Comparison of ENCODE assay signal across 17 mouse cellular contexts in the genomic region with DNA sequence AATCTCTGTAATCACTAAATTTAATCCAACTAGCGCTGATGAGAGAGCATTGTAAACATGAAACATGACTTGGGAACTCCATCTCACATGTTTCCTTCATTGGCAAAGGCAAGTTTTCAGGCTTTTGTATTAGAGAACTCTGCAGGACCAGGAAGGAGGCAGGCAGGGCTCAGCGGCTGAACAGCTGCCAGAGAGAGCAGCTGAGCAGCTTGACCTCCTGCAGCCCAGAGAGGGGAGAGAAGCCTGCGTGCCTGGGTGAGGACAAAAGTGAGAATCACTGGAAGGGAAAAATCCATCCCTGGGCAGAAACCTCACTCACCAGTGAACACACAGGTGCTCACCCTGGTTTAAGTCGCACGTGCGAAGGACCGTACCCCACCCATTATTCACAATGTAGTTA. TPM values are rescaled to one million over a fixed set of nuclear protein-coding genes. Genes with fewer than 3 reads are reported as not detected.
DNase-seq lines count a peak whose midpoint lies in the region; ATAC-seq and TF ChIP-seq lines count a peak whose summit lies in the region.
"Had no signal": no experiment of that assay in that cellular context is flagged by ENCODE, and none has a peak within 500 bp of the region (broad histone marks: within the 10 kb centered on the region; RNA-seq: fewer than 3 reads in every experiment).

No protein-coding gene starts in this region.

- H3K4me1 ChIP-seq in hindbrain, embryonic 10.5 days (replicated peaks), result peaks cover 39% of the 10 kb centered on the region
- no peaks in the 10 kb centered on the region for H3K4me1 ChIP-seq in hindbrain, embryonic 13.5 days (replicated peaks)
- H3K4me1 ChIP-seq in midbrain, postnatal 0 days (ENCODE audit: insufficient read depth, low read length), result no peaks in the 10 kb centered on the region
- H3K4me1 ChIP-seq in midbrain, embryonic 13.5 days (replicated peaks), result peaks cover 9% of the 10 kb centered on the region
- H3K4me1 ChIP-seq in embryonic facial prominence, embryonic 14.5 days (ENCODE audit: control insufficient read depth, insufficient read depth, low read length), result peaks cover 7% of the 10 kb centered on the region; the same call in 1 of the 2 replicates
- H3K4me1 ChIP-seq: heart, embryonic 15.5 days; neural tube, embryonic 12.5 days had no signal

- TF ChIP-seq CTCF in midbrain, postnatal 0 days (IDR thresholded peaks at IDR 0.05), result no peak

- H3K4me3 ChIP-seq in hindbrain, embryonic 10.5 days, result no peak overlapping the region
- H3K4me3 ChIP-seq in hindbrain, embryonic 13.5 days, result no peak overlapping the region
- H3K4me3 ChIP-seq in midbrain, postnatal 0 days (ENCODE audit: low read depth, low read length), result no peak overlapping the region
- H3K4me3 ChIP-seq in midbrain, embryonic 13.5 days (replicated peaks), result no peak overlapping the region
- H3K4me3 ChIP-seq in embryonic facial prominence, embryonic 14.5 days (ENCODE audit: low read depth, low read length), result no peak overlapping the region
- H3K4me3 ChIP-seq: heart, embryonic 15.5 days; neural tube, embryonic 12.5 days had no signal

- no peak overlapping the region for H3K27ac ChIP-seq in hindbrain, embryonic 10.5 days
- no peak overlapping the region for H3K27ac ChIP-seq in hindbrain, embryonic 13.5 days
- no peak overlapping the region for H3K27ac ChIP-seq in midbrain, postnatal 0 days (ENCODE audit: low read depth, low read length)
- H3K27ac ChIP-seq in midbrain, embryonic 13.5 days, result no peak overlapping the region
- no peak overlapping the region for H3K27ac ChIP-seq in embryonic facial prominence, embryonic 14.5 days (replicated peaks; ENCODE audit: low read depth, low read length)
- H3K27ac ChIP-seq: heart, embryonic 15.5 days; neural tube, embryonic 12.5 days had no signal

- H3K4me2 ChIP-seq in hindbrain, embryonic 13.5 days, result no peak overlapping the region
- H3K4me2 ChIP-seq in midbrain, postnatal 0 days (ENCODE audit: low read depth, low read length, poor library complexity, severe bottlenecking), result no peak overlapping the region
- H3K4me2 ChIP-seq in midbrain, embryonic 13.5 days (replicated peaks), result no peak overlapping the region
- no peak overlapping the region for H3K4me2 ChIP-seq in embryonic facial prominence, embryonic 14.5 days (ENCODE audit: low read depth, low read length)
- H3K4me2 ChIP-seq: heart, embryonic 15.5 days; neural tube, embryonic 12.5 days had no signal

- WGBS in hindbrain, embryonic 10.5 days, result 59% methylated on average over 7 of the region's 7 CpGs
- WGBS in hindbrain, embryonic 13.5 days, result 60% methylated on average over 7 of the region's 7 CpGs
- 65% methylated on average over 7 of the region's 7 CpGs for WGBS in midbrain, postnatal 0 days
- 59% methylated on average over 7 of the region's 7 CpGs for WGBS in midbrain, embryonic 13.5 days
- WGBS in embryonic facial prominence, embryonic 14.5 days, result 48% methylated on average over 7 of the region's 7 CpGs

- no peak for ATAC-seq in hindbrain, embryonic 13.5 days (ENCODE audit: low FRiP score)
- no peak for ATAC-seq in midbrain, postnatal 0 days (ENCODE audit: low FRiP score)
- no peak for ATAC-seq in midbrain, embryonic 13.5 days
- ATAC-seq in embryonic facial prominence, embryonic 14.5 days (ENCODE audit: low read depth), result peak; percentile 80; the same call in 1 of the 2 replicates
- ATAC-seq: activated CD4-positive, CD25-positive, alpha-beta regulatory T cell, adult 4 months had no signal

- H3K36me3 ChIP-seq in hindbrain, embryonic 10.5 days, result no peaks in the 10 kb centered on the region
- H3K36me3 ChIP-seq in hindbrain, embryonic 13.5 days, result no peaks in the 10 kb centered on the region
- H3K36me3 ChIP-seq in midbrain, postnatal 0 days (ENCODE audit: insufficient read depth, low read length), result no peaks in the 10 kb centered on the region
- no peaks in the 10 kb centered on the region for H3K36me3 ChIP-seq in midbrain, embryonic 13.5 days
- no peaks in the 10 kb centered on the region for H3K36me3 ChIP-seq in embryonic facial prominence, embryonic 14.5 days (ENCODE audit: control insufficient read depth, insufficient read depth, low read length)
- H3K36me3 ChIP-seq: heart, embryonic 15.5 days; neural tube, embryonic 12.5 days had no signal

- H3K27me3 ChIP-seq in hindbrain, embryonic 10.5 days (ENCODE audit: insufficient read depth, poor library complexity, severe bottlenecking), result peaks cover 81% of the 10 kb centered on the region
- H3K27me3 ChIP-seq in hindbrain, embryonic 13.5 days, result peaks cover 25% of the 10 kb centered on the region
- no peaks in the 10 kb centered on the region for H3K27me3 ChIP-seq in midbrain, postnatal 0 days (ENCODE audit: insufficient read depth, low read length)
- peaks cover 18% of the 10 kb centered on the region for H3K27me3 ChIP-seq in midbrain, embryonic 13.5 days
- no peaks in the 10 kb centered on the region; the same call in 1 of the 2 replicates for H3K27me3 ChIP-seq in embryonic facial prominence, embryonic 14.5 days (replicated peaks; ENCODE audit: control insufficient read depth, insufficient read depth, low read length)

- H3K9me3 ChIP-seq in hindbrain, embryonic 10.5 days, result no peaks in the 10 kb centered on the region
- H3K9me3 ChIP-seq in hindbrain, embryonic 13.5 days, result no peaks in the 10 kb centered on the region
- no peaks in the 10 kb centered on the region for H3K9me3 ChIP-seq in midbrain, postnatal 0 days (ENCODE audit: low read length)
- no peaks in the 10 kb centered on the region for H3K9me3 ChIP-seq in midbrain, embryonic 13.5 days
- H3K9me3 ChIP-seq in embryonic facial prominence, embryonic 14.5 days (ENCODE audit: control insufficient read depth, low read length), result no peaks in the 10 kb centered on the region
- H3K9me3 ChIP-seq: heart, embryonic 15.5 days; neural tube, embryonic 12.5 days had no signal

- DNase-seq in hindbrain, embryonic 10.5 days (ENCODE audit: low spot score), result peak; percentile 53
- peak; percentile 43 for DNase-seq in midbrain, postnatal 0 days (ENCODE audit: low spot score)
- peak; percentile 76 for DNase-seq in embryonic facial prominence, embryonic 14.5 days (ENCODE audit: low spot score)
- peak; percentile 40 for DNase-seq in retina, postnatal 1 day
- no peak for DNase-seq in spleen, adult 18-20 months
- DNase-seq in thymus, postnatal 36 days, result no peak
- DNase-seq: adrenal gland, postnatal 36 days; gastrocnemius, postnatal 25 days; lung, postnatal 10 days had no signal

- H3K9ac ChIP-seq in hindbrain, embryonic 13.5 days, result no peak overlapping the region
- no peak overlapping the region for H3K9ac ChIP-seq in midbrain, postnatal 0 days (replicated peaks; ENCODE audit: low read length, poor library complexity, severe bottlenecking)
- no peak overlapping the region for H3K9ac ChIP-seq in midbrain, embryonic 13.5 days (replicated peaks)
- H3K9ac ChIP-seq in embryonic facial prominence, embryonic 14.5 days (ENCODE audit: low read depth, low read length), result no peak overlapping the region
- H3K9ac ChIP-seq: heart, embryonic 15.5 days; neural tube, embryonic 12.5 days had no signal

RNA-seq across cellular contexts. Expression of a gene that starts 29.2 kb away (rescaled TPM):
- 5.4 and 5.6 TPM in 2 replicates for polyA plus RNA-seq in hindbrain, embryonic 10.5 days (2016; fragmentation: Nextera tagmentation; extraction: Ambion mirVana)
- 1.0 and 1.1 TPM in 2 replicates for polyA plus RNA-seq in hindbrain, embryonic 13.5 days (2015; fragmentation: Nextera tagmentation; extraction: Ambion mirVana)
- total RNA-seq in midbrain, postnatal 0 days (2014; rRNA removed), result 0.24 and 1.3 TPM in 2 replicates
- polyA plus RNA-seq in midbrain, postnatal 0 days (2015; fragmentation: Nextera tagmentation; extraction: Ambion mirVana), result 0.17 and 0.39 TPM in 2 replicates
- polyA plus RNA-seq in midbrain, embryonic 13.5 days (2015; fragmentation: Nextera tagmentation; extraction: Ambion mirVana), result 0.30 and 0.31 TPM in 2 replicates
- 12.5 and 13.2 TPM in 2 replicates for polyA plus RNA-seq in embryonic facial prominence, embryonic 14.5 days (2014; fragmentation: Nextera tagmentation; extraction: Ambion mirVana)
- total RNA-seq: adrenal gland, postnatal 36 days; common myeloid progenitor, adult 5-6 weeks; megakaryocyte-erythroid progenitor cell, adult 5-6 weeks had no signal
- polyA plus RNA-seq: activated CD4-positive, CD25-positive, alpha-beta regulatory T cell, adult 4 months; small intestine, adult 2 months had no signal

Comparison
In these comparisons a context has a peak if more than half of its experiments do, and no peak if none do; other contexts are left out.
1. DNase-seq: peak in hindbrain, embryonic 10.5 days (single experiment), midbrain, postnatal 0 days (single experiment), embryonic facial prominence, embryonic 14.5 days (single experiment) and retina, postnatal 1 day (single experiment); none in spleen, adult 18-20 months (0 of 2) and thymus, postnatal 36 days (0 of 2).